Mouse (Mus musculus): ENCODE results near the gene Rbms2. TPM values are rescaled to one million over a fixed set of nuclear protein-coding genes. Genes with fewer than 3 reads are reported as not detected.
A peak's percentile ranks its signal among the peaks of the same experiment; 100 is the strongest.

Rbms2 gene
- polyA plus RNA-seq, 1 experiment from 2014 or later, result 13.1 TPM

DNA sequence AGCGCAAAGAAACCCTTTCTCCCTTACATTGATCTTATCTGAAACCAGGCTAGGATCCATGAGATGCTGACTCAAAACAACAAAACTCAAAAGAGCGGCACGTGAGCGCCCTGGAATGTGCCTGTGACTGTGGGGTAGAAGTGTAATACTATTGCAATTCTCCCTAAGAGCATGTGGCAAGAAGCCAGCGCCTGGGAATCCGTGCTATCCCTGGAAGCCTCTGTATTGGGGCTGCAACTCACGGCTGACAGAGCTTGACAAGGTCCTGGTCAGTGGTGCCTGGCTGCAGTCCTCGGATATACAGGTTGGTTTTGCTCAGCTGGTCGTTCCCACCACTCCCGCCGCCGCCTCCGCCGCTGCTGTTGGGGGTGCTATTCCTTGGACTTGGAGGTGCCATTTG is 29.2 kb downstream of the Rbms2 start:
- H3K9me3 ChIP-seq, result no peaks in the 10 kb centered on the region
- no peak overlapping the region for H3K9ac ChIP-seq
- H3K4me2 ChIP-seq, result no peak overlapping the region
- no peak overlapping the region for H3K4me3 ChIP-seq
- no peaks in the 10 kb centered on the region for H3K27me3 ChIP-seq
- H3K27ac ChIP-seq, result no peak overlapping the region
- ATAC-seq (ENCODE audit: low FRiP score), result no peak
- WGBS, result 84% methylated on average over 14 of the region's 14 CpGs
- no peaks in the 10 kb centered on the region for H3K36me3 ChIP-seq
- peaks cover 7% of the 10 kb centered on the region for H3K4me1 ChIP-seq (replicated peaks)

GRCm38 (mm10) chr10:128149592-128149991 is 30.5 kb downstream of the Rbms2 start:
- 8% methylated on average over 5 of the region's 5 CpGs for WGBS
- H3K27me3 ChIP-seq, result no peaks in the 10 kb centered on the region
- no peak overlapping the region for H3K4me3 ChIP-seq
- H3K27ac ChIP-seq, result no peak overlapping the region
- no peak for ATAC-seq (ENCODE audit: low FRiP score)
- H3K9ac ChIP-seq, result no peak overlapping the region
- peaks cover 7% of the 10 kb centered on the region for H3K4me1 ChIP-seq (replicated peaks)
- H3K36me3 ChIP-seq, result no peaks in the 10 kb centered on the region
- H3K9me3 ChIP-seq, result no peaks in the 10 kb centered on the region
- H3K4me2 ChIP-seq, result no peak overlapping the region

DNA sequence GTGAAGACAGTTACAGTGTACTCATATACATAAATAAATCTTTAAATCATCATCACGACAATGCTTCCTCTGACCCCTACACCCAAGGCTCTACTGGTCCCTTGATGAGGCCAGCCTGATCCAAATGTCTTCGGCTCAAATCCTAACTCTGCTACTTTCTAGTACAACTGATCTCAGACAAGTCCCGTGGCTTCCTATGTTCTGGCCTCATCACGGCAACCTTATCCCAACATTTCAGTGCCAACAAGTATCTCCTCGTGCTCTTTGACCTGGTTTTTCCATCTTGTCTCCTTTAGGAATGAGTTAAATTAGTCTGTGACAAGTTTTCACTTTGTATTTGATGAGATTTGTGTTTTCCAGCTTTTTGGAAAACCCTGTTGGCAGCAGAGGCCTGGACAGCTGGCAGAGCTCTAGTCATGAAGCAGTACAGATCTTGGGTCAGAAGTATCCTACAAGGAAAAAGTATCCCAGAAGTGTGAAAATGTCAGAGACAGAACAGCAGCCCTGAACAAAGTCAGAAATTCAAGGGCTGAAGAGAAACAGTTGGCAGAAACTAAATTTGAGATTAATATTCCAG is 31.2 kb downstream of the Rbms2 start:
- H3K4me2 ChIP-seq, result no peak overlapping the region
- H3K9ac ChIP-seq, result no peak overlapping the region
- H3K27ac ChIP-seq, result no peak overlapping the region; the same call in 1 of the 2 replicates
- 91% methylated on average over 5 of the region's 5 CpGs for WGBS
- ATAC-seq (ENCODE audit: low FRiP score), result no peak
- H3K27me3 ChIP-seq, result no peaks in the 10 kb centered on the region
- no peaks in the 10 kb centered on the region for H3K9me3 ChIP-seq
- 0 out of 2 replicates have a peak, but pooled peaks cover under 1% of the 10 kb centered on the region for H3K36me3 ChIP-seq
- H3K4me1 ChIP-seq (replicated peaks), result peaks cover 7% of the 10 kb centered on the region
- H3K4me3 ChIP-seq, result no peak overlapping the region

DNA sequence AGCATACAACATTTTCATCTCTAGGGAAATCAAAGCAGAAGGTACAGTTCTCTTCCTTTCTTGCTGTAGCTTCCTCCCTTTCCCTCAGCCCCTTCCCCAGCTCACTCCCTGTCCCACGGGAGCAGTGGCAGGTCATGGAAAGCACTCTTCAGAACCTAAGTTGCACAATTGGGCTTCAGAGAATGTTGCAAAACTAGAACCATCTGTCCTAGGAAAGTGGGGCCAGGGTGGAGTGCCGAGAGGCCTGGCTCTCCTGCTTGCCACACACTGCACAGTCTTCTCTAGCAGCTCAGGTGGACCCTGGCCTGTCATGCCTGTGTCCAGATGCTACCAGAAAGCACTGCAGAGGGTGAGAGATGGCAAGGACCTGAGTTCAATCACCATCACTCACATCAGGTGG is 35.1 kb downstream of the Rbms2 start:
- H3K36me3 ChIP-seq, result peaks cover 7% of the 10 kb centered on the region; the same call in 1 of the 2 replicates
- WGBS, result 82% methylated on average over 2 of the region's 2 CpGs
- no peak overlapping the region for H3K9ac ChIP-seq
- no peaks in the 10 kb centered on the region for H3K9me3 ChIP-seq
- no peaks in the 10 kb centered on the region for H3K27me3 ChIP-seq
- no peak overlapping the region for H3K27ac ChIP-seq
- no peak for ATAC-seq (ENCODE audit: low FRiP score)
- no peak overlapping the region for H3K4me2 ChIP-seq
- no peak overlapping the region for H3K4me3 ChIP-seq
- H3K4me1 ChIP-seq (replicated peaks), result peaks cover 6% of the 10 kb centered on the region

- no peaks in the 10 kb centered on the region for H3K9me3 ChIP-seq
- H3K36me3 ChIP-seq, result peaks cover 7% of the 10 kb centered on the region; the same call in 1 of the 2 replicates
- 78% methylated on average over 4 of the region's 4 CpGs for WGBS
- ATAC-seq (ENCODE audit: low FRiP score), result no peak
- H3K9ac ChIP-seq, result no peak overlapping the region
- H3K4me3 ChIP-seq, result no peak overlapping the region
- no peak overlapping the region for H3K27ac ChIP-seq
- H3K4me1 ChIP-seq (replicated peaks), result no peaks in the 10 kb centered on the region
- no peaks in the 10 kb centered on the region for H3K27me3 ChIP-seq
- no peak overlapping the region for H3K4me2 ChIP-seq
Measured at GRCm38 (mm10) chr10:128143659-128144058, 36.4 kb downstream of the Rbms2 start.

DNA sequence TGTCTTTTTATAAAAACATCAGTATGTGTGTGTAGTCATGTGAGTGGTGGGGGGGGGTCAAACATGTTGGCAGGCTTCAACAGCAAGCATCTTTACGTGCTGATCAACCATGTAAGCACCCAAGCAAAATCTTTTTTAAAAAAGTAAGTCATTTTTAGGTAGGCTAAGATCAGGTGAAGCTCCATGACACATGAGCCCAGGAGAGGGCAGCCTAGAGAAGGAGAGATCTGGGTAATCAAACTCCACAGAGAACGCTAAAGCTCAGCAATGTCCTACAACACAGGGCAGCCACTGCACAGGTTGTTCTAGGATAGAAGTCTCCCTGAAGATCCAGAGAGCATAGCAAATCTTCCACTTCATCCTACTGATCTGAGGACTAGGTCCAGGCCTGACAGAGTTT is 37.9 kb downstream of the Rbms2 start:
- 68% methylated on average over 2 of the region's 2 CpGs for WGBS
- Histone ChIP-seq H3K4me3 (no peak overlapping the region), H3K27ac (no peak overlapping the region), H3K9ac (0 out of 2 replicates have a peak overlapping the region, but pooled peaks have one; percentile 24), H3K4me1 (replicated peaks) (no peaks in the 10 kb centered on the region), H3K9me3 (no peaks in the 10 kb centered on the region), H3K27me3 (no peaks in the 10 kb centered on the region), H3K36me3 (peaks cover 7% of the 10 kb centered on the region; the same call in 1 of the 2 replicates), H3K4me2 (no peak overlapping the region)
- no peak for ATAC-seq (ENCODE audit: low FRiP score)

DNA sequence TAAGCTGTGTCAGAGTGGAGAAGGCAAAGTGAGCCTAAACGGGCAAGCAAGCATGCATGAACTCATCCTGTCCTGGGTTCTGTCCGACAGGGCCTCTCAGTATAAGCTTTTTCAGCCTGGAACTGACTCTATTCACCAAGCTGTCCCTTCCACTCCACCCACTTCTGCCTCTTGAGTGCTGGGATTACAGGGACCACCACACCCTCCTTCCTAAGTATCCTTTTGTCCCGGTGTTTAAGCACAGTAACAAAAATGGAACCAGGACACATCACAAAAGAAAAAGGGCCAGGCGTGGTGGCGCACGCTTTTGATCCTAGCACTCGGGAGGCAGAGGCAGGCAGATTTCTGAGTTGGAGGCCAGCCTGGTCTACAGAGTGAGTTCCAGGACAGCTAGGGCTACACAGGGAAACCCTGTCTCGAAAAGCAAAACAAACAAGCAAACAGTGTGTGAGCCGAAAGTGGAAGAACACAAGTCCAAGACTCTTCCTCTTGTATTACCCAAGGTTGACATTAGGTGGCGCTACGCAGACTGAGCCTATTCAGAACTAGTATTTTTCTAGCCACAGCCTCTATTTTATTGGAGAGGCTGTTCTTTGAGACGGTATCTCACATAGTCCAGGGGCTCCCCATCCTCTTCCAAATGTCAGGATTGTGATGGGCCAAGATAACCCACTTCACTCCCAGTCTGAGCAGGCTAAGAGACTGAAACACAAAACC is 39.7 kb downstream of the Rbms2 start:
- no peak overlapping the region for H3K9ac ChIP-seq
- WGBS, result 69% methylated on average over 12 of the region's 12 CpGs
- H3K27me3 ChIP-seq, result no peaks in the 10 kb centered on the region
- H3K9me3 ChIP-seq, result no peaks in the 10 kb centered on the region
- H3K36me3 ChIP-seq, result peaks cover 7% of the 10 kb centered on the region; the same call in 1 of the 2 replicates
- no peak overlapping the region for H3K4me2 ChIP-seq
- no peaks in the 10 kb centered on the region for H3K4me1 ChIP-seq (replicated peaks)
- no peak overlapping the region for H3K27ac ChIP-seq
- ATAC-seq (ENCODE audit: low FRiP score), result no peak
- H3K4me3 ChIP-seq, result no peak overlapping the region

GRCm38 (mm10) chr10:128135374-128135773 is 44.7 kb downstream of the Rbms2 start:
- Histone ChIP-seq H3K27ac (no peak overlapping the region), H3K9ac (no peak overlapping the region), H3K36me3 (peaks cover 24% of the 10 kb centered on the region), H3K4me3 (no peak overlapping the region), H3K27me3 (no peaks in the 10 kb centered on the region), H3K4me2 (no peak overlapping the region), H3K4me1 (replicated peaks) (peaks cover 10% of the 10 kb centered on the region), H3K9me3 (no peaks in the 10 kb centered on the region)
- ATAC-seq (ENCODE audit: low FRiP score), result no peak
- WGBS, result 92% methylated on average over 6 of the region's 6 CpGs

- Histone ChIP-seq H3K27me3 (no peaks in the 10 kb centered on the region), H3K4me2 (no peak overlapping the region), H3K36me3 (peaks cover 37% of the 10 kb centered on the region), H3K9ac (peak overlapping the region; percentile 29; the same call in 1 of the 2 replicates), H3K4me3 (no peak overlapping the region), H3K4me1 (replicated peaks) (peaks cover 10% of the 10 kb centered on the region), H3K27ac (no peak overlapping the region), H3K9me3 (no peaks in the 10 kb centered on the region)
- WGBS, result 31% methylated on average over 13 of the region's 13 CpGs
- no peak for ATAC-seq (ENCODE audit: low FRiP score)
Measured at GRCm38 (mm10) chr10:128133650-128134332, 46.3 kb downstream of the Rbms2 start.

GRCm38 (mm10) chr10:128131812-128132211 is 48.3 kb downstream of the Rbms2 start:
- H3K4me3 ChIP-seq, result no peak overlapping the region
- H3K4me2 ChIP-seq, result no peak overlapping the region
- H3K27me3 ChIP-seq, result no peaks in the 10 kb centered on the region
- no peak for ATAC-seq (ENCODE audit: low FRiP score)
- peaks cover 52% of the 10 kb centered on the region for H3K36me3 ChIP-seq
- no peaks in the 10 kb centered on the region for H3K9me3 ChIP-seq
- peaks cover 10% of the 10 kb centered on the region for H3K4me1 ChIP-seq (replicated peaks)
- no peak overlapping the region for H3K9ac ChIP-seq
- H3K27ac ChIP-seq, result no peak overlapping the region

- ATAC-seq (ENCODE audit: low FRiP score), result no peak
- H3K9me3 ChIP-seq, result no peaks in the 10 kb centered on the region
- H3K4me2 ChIP-seq, result no peak overlapping the region
- 80% methylated on average over 3 of the region's 3 CpGs for WGBS
- H3K36me3 ChIP-seq, result peaks cover 57% of the 10 kb centered on the region
- no peak overlapping the region for H3K9ac ChIP-seq
- peaks cover 10% of the 10 kb centered on the region for H3K4me1 ChIP-seq (replicated peaks)
- H3K27me3 ChIP-seq, result no peaks in the 10 kb centered on the region
- H3K27ac ChIP-seq, result no peak overlapping the region
- H3K4me3 ChIP-seq, result no peak overlapping the region
Measured at GRCm38 (mm10) chr10:128131297-128131696, 48.8 kb downstream of the Rbms2 start.

- Histone ChIP-seq H3K9ac (no peak overlapping the region), H3K36me3 (peaks cover 81% of the 10 kb centered on the region), H3K27ac (no peak overlapping the region; the same call in 1 of the 2 replicates), H3K27me3 (no peaks in the 10 kb centered on the region), H3K9me3 (no peaks in the 10 kb centered on the region), H3K4me2 (no peak overlapping the region), H3K4me1 (replicated peaks) (0 out of 2 replicates have a peak, but pooled peaks cover under 1% of the 10 kb centered on the region), H3K4me3 (no peak overlapping the region)
- WGBS, result 93% methylated on average over 8 of the region's 8 CpGs
- no peak for ATAC-seq (ENCODE audit: low FRiP score)
Measured at GRCm38 (mm10) chr10:128128143-128128542, 52.0 kb downstream of the Rbms2 start.
